Comparison of ENCODE assay signal across 47 mouse cellular contexts in genomic region chr9:22416187-22416586, GRCm38 (mm10). TPM values are rescaled to one million over a fixed set of nuclear protein-coding genes. Genes with fewer than 3 reads are reported as not detected.
"Had no signal": no experiment of that assay in that cellular context is flagged by ENCODE, and none has a peak within 500 bp of the region (broad histone marks: within the 10 kb centered on the region; RNA-seq: fewer than 3 reads in every experiment).

No protein-coding gene starts in this region.

- DNase-seq: left cerebral cortex, postnatal 4 days; liver; liver, embryonic 13.5 days; liver, postnatal 0 days; lung, adult 18-20 months; lung, adult 2 months; lung, embryonic 14.5 days; lung, postnatal 10 days; lung, postnatal 14 days; lung, postnatal 36 days; lung, postnatal 4 days; midbrain, embryonic 14.5 days had no signal

- H3K27ac ChIP-seq: limb, embryonic 10.5 days; limb, embryonic 12.5 days; limb, embryonic 13.5 days; limb, embryonic 15.5 days; liver, embryonic 12.5 days; liver, embryonic 13.5 days; liver, embryonic 14.5 days; liver, embryonic 15.5 days; lung, embryonic 15.5 days; macrophage; midbrain, embryonic 10.5 days; midbrain, embryonic 12.5 days; midbrain, embryonic 13.5 days; midbrain, embryonic 15.5 days; neural tube, embryonic 12.5 days had no signal

- H3K4me1 ChIP-seq: limb, embryonic 10.5 days; limb, embryonic 12.5 days; limb, embryonic 13.5 days; midbrain, embryonic 12.5 days; midbrain, embryonic 13.5 days; neural tube, embryonic 12.5 days had no signal

- H3K4me2 ChIP-seq: limb, embryonic 12.5 days; limb, embryonic 13.5 days; limb, embryonic 15.5 days; liver, embryonic 11.5 days; liver, embryonic 12.5 days; liver, embryonic 13.5 days; liver, embryonic 15.5 days; lung, embryonic 14.5 days; lung, embryonic 15.5 days; midbrain, embryonic 11.5 days; midbrain, embryonic 12.5 days; midbrain, embryonic 13.5 days; midbrain, embryonic 15.5 days; neural tube, embryonic 12.5 days had no signal

- H3K9me3 ChIP-seq: limb, embryonic 10.5 days; limb, embryonic 12.5 days; limb, embryonic 13.5 days; limb, embryonic 15.5 days; liver, embryonic 12.5 days; liver, embryonic 13.5 days; liver, embryonic 15.5 days; lung, embryonic 15.5 days; megakaryocyte, embryonic 14.5 days; midbrain, embryonic 10.5 days; midbrain, embryonic 12.5 days; midbrain, embryonic 13.5 days; midbrain, embryonic 15.5 days; neural tube, embryonic 12.5 days had no signal

- H3K9ac ChIP-seq: limb, embryonic 12.5 days; limb, embryonic 13.5 days; limb, embryonic 15.5 days; liver, embryonic 12.5 days; liver, embryonic 13.5 days; liver, embryonic 14.5 days; liver, embryonic 15.5 days; liver, postnatal 0 days; lung, embryonic 14.5 days; lung, embryonic 15.5 days; midbrain, embryonic 12.5 days; midbrain, embryonic 13.5 days; midbrain, embryonic 15.5 days; neural tube, embryonic 12.5 days had no signal

- H3K4me3 ChIP-seq: limb, embryonic 10.5 days; limb, embryonic 12.5 days; limb, embryonic 13.5 days; limb, embryonic 15.5 days; liver, embryonic 12.5 days; liver, embryonic 13.5 days; liver, embryonic 15.5 days; lung, embryonic 15.5 days; megakaryocyte, embryonic 14.5 days; midbrain, embryonic 10.5 days; midbrain, embryonic 12.5 days; midbrain, embryonic 13.5 days; midbrain, embryonic 15.5 days; myocyte; neural tube, embryonic 12.5 days had no signal

- H3K27me3 ChIP-seq: limb, embryonic 12.5 days; limb, embryonic 13.5 days; limb, embryonic 15.5 days; liver, embryonic 15.5 days; lung, embryonic 15.5 days; midbrain, embryonic 12.5 days; midbrain, embryonic 13.5 days; midbrain, embryonic 15.5 days; neural tube, embryonic 12.5 days had no signal

- H3K36me3 ChIP-seq: limb, embryonic 10.5 days; limb, embryonic 12.5 days; limb, embryonic 13.5 days; limb, embryonic 15.5 days; liver, embryonic 12.5 days; liver, embryonic 13.5 days; liver, embryonic 15.5 days; lung, embryonic 15.5 days; midbrain, embryonic 10.5 days; midbrain, embryonic 12.5 days; midbrain, embryonic 13.5 days; midbrain, embryonic 15.5 days; neural tube, embryonic 12.5 days had no signal

RNA-seq across cellular contexts. Expression of gene 9530077C05Rik, which starts 4.9 kb away (rescaled TPM):
- total RNA-seq: monocyte, adult 5-6 weeks had no signal

RNA-seq across cellular contexts. Expression of gene Gm17545, which starts 37.9 kb away (rescaled TPM):
- total RNA-seq: left cerebral cortex, postnatal 10 days; left cerebral cortex, postnatal 14 days; left cerebral cortex, postnatal 25 days; left cerebral cortex, postnatal 36 days; left cerebral cortex, postnatal 4 days; liver, adult 2 months; megakaryocyte progenitor cell, adult 5-6 weeks; megakaryocyte, adult 5-6 weeks; megakaryocyte-erythroid progenitor cell, adult 5-6 weeks; midbrain, postnatal 0 days; monocyte, adult 5-6 weeks had no signal
- polyA plus RNA-seq: limb, embryonic 10.5 days; limb, embryonic 11.5 days; limb, embryonic 12.5 days; limb, embryonic 13.5 days; limb, embryonic 14.5 days; limb, embryonic 15.5 days; liver, adult 2 months; liver, embryonic 11.5 days; liver, embryonic 12.5 days; liver, embryonic 13.5 days; liver, embryonic 14.5 days; liver, embryonic 15.5 days; liver, embryonic 16.5 days; liver, postnatal 0 days; lung, adult 2 months; lung, embryonic 14.5 days; lung, embryonic 15.5 days; lung, embryonic 16.5 days; lung, postnatal 0 days; macrophage; midbrain, embryonic 10.5 days; midbrain, embryonic 11.5 days; midbrain, embryonic 12.5 days; midbrain, embryonic 13.5 days; midbrain, embryonic 14.5 days; midbrain, embryonic 15.5 days; midbrain, embryonic 16.5 days; midbrain, postnatal 0 days; myocyte; neural tube, embryonic 11.5 days; neural tube, embryonic 12.5 days had no signal
